Comparison of ENCODE assay signal across 8 mouse cellular contexts in the genomic region with DNA sequence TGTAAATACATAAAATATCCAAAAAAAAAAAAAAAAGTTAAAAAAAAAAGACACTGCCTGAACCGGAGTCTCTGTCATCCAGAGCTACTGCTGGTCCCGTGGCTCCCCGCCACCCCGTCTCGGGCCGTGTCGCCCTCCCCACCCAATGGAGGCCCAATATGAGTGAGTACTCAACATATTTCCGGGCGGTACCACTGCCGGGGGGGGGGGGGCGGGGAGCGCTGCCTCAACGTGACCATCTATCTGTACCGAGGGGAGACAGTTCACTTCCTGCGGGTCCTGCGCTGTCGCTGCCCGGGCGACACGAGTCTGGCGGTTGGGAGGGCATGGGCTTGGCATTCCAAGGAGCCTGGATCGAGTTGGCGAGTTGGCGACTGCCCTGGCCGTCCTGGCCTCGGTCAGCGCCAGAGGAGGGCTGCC. TPM values are rescaled to one million over a fixed set of nuclear protein-coding genes. Genes with fewer than 3 reads are reported as not detected.
A peak's percentile ranks its signal among the peaks of the same experiment; 100 is the strongest.
DNase-seq lines count a peak whose midpoint lies in the region; ATAC-seq and TF ChIP-seq lines count a peak whose summit lies in the region.

No protein-coding gene starts in this region.

- TF ChIP-seq POLR2A in limb, embryonic 14.5 days (IDR thresholded peaks at IDR 0.05; ENCODE audit: borderline replicate concordance, extremely low read depth, insufficient read depth, insufficient read length), result no peak

- 0 out of 2 replicates have a peak overlapping the region, but pooled peaks have one; percentile 51 for H3K9ac ChIP-seq in embryonic facial prominence, embryonic 13.5 days
- peak overlapping the region; percentile 51 for H3K9ac ChIP-seq in limb, embryonic 14.5 days (ENCODE audit: low read depth, low read length, severe bottlenecking)
- H3K9ac ChIP-seq in neural tube, embryonic 11.5 days (ENCODE audit: low read length), result no peak overlapping the region

- H3K27ac ChIP-seq in embryonic facial prominence, embryonic 13.5 days, result no peak overlapping the region
- no peak overlapping the region for H3K27ac ChIP-seq in limb, embryonic 14.5 days (replicated peaks; ENCODE audit: low read depth, low read length)
- no peak overlapping the region for H3K27ac ChIP-seq in neural tube, embryonic 11.5 days (ENCODE audit: low read depth, low read length)

- no peak for ATAC-seq in erythroblast, adult 5-6 weeks (replicated peaks; ENCODE audit: low FRiP score, poor library complexity, severe bottlenecking)
- ATAC-seq in embryonic facial prominence, embryonic 13.5 days (ENCODE audit: insufficient number of reproducible peaks, insufficient read depth, low FRiP score, low TSS enrichment, low read depth), result peak; percentile 48; the same call in 1 of the 2 replicates
- no peak for ATAC-seq in limb, embryonic 14.5 days (ENCODE audit: low FRiP score, low read depth)
- no peak for ATAC-seq in neural tube, embryonic 11.5 days (ENCODE audit: insufficient read depth, low FRiP score, low TSS enrichment)
- ATAC-seq in erythroid progenitor cell, adult 5-6 weeks (replicated peaks; ENCODE audit: low FRiP score, poor library complexity, severe bottlenecking), result no peak

- DNase-seq in A20 (ENCODE audit: low read depth, low spot score), result peak; percentile 62
- no peak for DNase-seq in limb, embryonic 14.5 days (ENCODE audit: low spot score)
- DNase-seq in neural tube, embryonic 11.5 days (ENCODE audit: low spot score), result no peak
- no peak for DNase-seq in urinary bladder, postnatal 36 days (ENCODE audit: low spot score in 2 of 2)

- no peaks in the 10 kb centered on the region; the same call in 1 of the 2 replicates for H3K27me3 ChIP-seq in erythroblast, embryonic 14.5 days (ENCODE audit: control insufficient read depth)
- no peaks in the 10 kb centered on the region for H3K27me3 ChIP-seq in embryonic facial prominence, embryonic 13.5 days
- H3K27me3 ChIP-seq in limb, embryonic 14.5 days (ENCODE audit: control insufficient read depth, insufficient read depth, low read length), result no peaks in the 10 kb centered on the region
- no peaks in the 10 kb centered on the region for H3K27me3 ChIP-seq in neural tube, embryonic 11.5 days (ENCODE audit: control insufficient read depth, insufficient read depth, low read length)

- WGBS in embryonic facial prominence, embryonic 13.5 days, result 16% methylated on average over 24 of the region's 27 CpGs
- 15% methylated on average over 24 of the region's 27 CpGs for WGBS in limb, embryonic 14.5 days
- WGBS in neural tube, embryonic 11.5 days, result 22% methylated on average over 20 of the region's 27 CpGs

- peak overlapping the region; percentile 50 for H3K4me3 ChIP-seq in erythroblast, embryonic 14.5 days (replicated peaks)
- peak overlapping the region; percentile 38 for H3K4me3 ChIP-seq in embryonic facial prominence, embryonic 13.5 days
- peak overlapping the region; percentile 31 for H3K4me3 ChIP-seq in limb, embryonic 14.5 days (replicated peaks; ENCODE audit: low read length)
- peak overlapping the region; percentile 19 for H3K4me3 ChIP-seq in neural tube, embryonic 11.5 days (ENCODE audit: low read depth, low read length)

- H3K36me3 ChIP-seq in erythroblast, embryonic 14.5 days (ENCODE audit: control insufficient read depth), result no peaks in the 10 kb centered on the region
- H3K36me3 ChIP-seq in embryonic facial prominence, embryonic 13.5 days, result no peaks in the 10 kb centered on the region
- no peaks in the 10 kb centered on the region for H3K36me3 ChIP-seq in limb, embryonic 14.5 days (ENCODE audit: control insufficient read depth, insufficient read depth, low read length)
- no peaks in the 10 kb centered on the region for H3K36me3 ChIP-seq in neural tube, embryonic 11.5 days (ENCODE audit: control insufficient read depth, insufficient read depth, low read length)

- peaks cover 6% of the 10 kb centered on the region for H3K4me1 ChIP-seq in erythroblast, embryonic 14.5 days (ENCODE audit: control insufficient read depth)
- no peaks in the 10 kb centered on the region; the same call in 1 of the 2 replicates for H3K4me1 ChIP-seq in embryonic facial prominence, embryonic 13.5 days
- no peaks in the 10 kb centered on the region for H3K4me1 ChIP-seq in limb, embryonic 14.5 days (ENCODE audit: control insufficient read depth, insufficient read depth, low read length)
- H3K4me1 ChIP-seq in neural tube, embryonic 11.5 days (ENCODE audit: control insufficient read depth, insufficient read depth, low read length), result no peaks in the 10 kb centered on the region

- peak overlapping the region; percentile 65 for H3K4me2 ChIP-seq in embryonic facial prominence, embryonic 13.5 days
- peak overlapping the region; percentile 60 for H3K4me2 ChIP-seq in limb, embryonic 14.5 days (replicated peaks; ENCODE audit: low read depth, low read length, severe bottlenecking)
- H3K4me2 ChIP-seq in neural tube, embryonic 11.5 days (ENCODE audit: low read depth), result peak overlapping the region; percentile 44

- no peaks in the 10 kb centered on the region for H3K9me3 ChIP-seq in erythroblast, embryonic 14.5 days (ENCODE audit: control insufficient read depth, low read length)
- no peaks in the 10 kb centered on the region for H3K9me3 ChIP-seq in embryonic facial prominence, embryonic 13.5 days
- no peaks in the 10 kb centered on the region for H3K9me3 ChIP-seq in limb, embryonic 14.5 days (ENCODE audit: control insufficient read depth, low read length)
- H3K9me3 ChIP-seq in neural tube, embryonic 11.5 days (ENCODE audit: control insufficient read depth, low read length), result no peaks in the 10 kb centered on the region

RNA-seq across cellular contexts. Expression of a gene that starts 15.7 kb away (rescaled TPM):
- polyA plus RNA-seq in erythroblast, embryonic 14.5 days (2012), result 0.05 TPM in 1 of 2 replicates, not detected in the other
- total RNA-seq in erythroblast, adult 5-6 weeks (2015; ENCODE audit: low replicate concordance), result 8.8 and 9.2 TPM in 2 replicates
- 2.4 and 3.9 TPM in 2 replicates for total RNA-seq in erythroblast, adult 5-6 weeks (2017; ENCODE audit: low replicate concordance)
- polyA plus RNA-seq in embryonic facial prominence, embryonic 13.5 days (2015; fragmentation: Nextera tagmentation; extraction: Ambion mirVana), result 1.7 and 2.3 TPM in 2 replicates
- polyA plus RNA-seq in limb, embryonic 14.5 days (2012; rRNA removed), result 3.9 and 4.3 TPM in 2 replicates
- polyA plus RNA-seq in limb, embryonic 14.5 days (2014; fragmentation: Nextera tagmentation; extraction: Ambion mirVana), result 2.4 and 2.8 TPM in 2 replicates
- polyA plus RNA-seq in neural tube, embryonic 11.5 days (2014; fragmentation: Nextera tagmentation; extraction: Ambion mirVana), result 0.84 and 0.93 TPM in 2 replicates
- total RNA-seq in erythroid progenitor cell, adult 5-6 weeks (2015; ENCODE audit: low replicate concordance), result 2.5 and 3.6 TPM in 2 replicates
- 1.1 and 4.0 TPM in 2 replicates for total RNA-seq in erythroid progenitor cell, adult 5-6 weeks (2017; ENCODE audit: low replicate concordance)

RNA-seq across cellular contexts. Expression of a gene that starts 20.6 kb away (rescaled TPM):
- polyA plus RNA-seq in erythroblast, embryonic 14.5 days (2012), result 0.94 and 1.1 TPM in 2 replicates
- 7.3 and 14.2 TPM in 2 replicates for total RNA-seq in erythroblast, adult 5-6 weeks (2015; ENCODE audit: low replicate concordance)
- total RNA-seq in erythroblast, adult 5-6 weeks (2017; ENCODE audit: low replicate concordance), result 6.9 and 22.0 TPM in 2 replicates
- polyA plus RNA-seq in embryonic facial prominence, embryonic 13.5 days (2015; fragmentation: Nextera tagmentation; extraction: Ambion mirVana), result 22.4 and 23.9 TPM in 2 replicates
- 19.2 and 20.3 TPM in 2 replicates for polyA plus RNA-seq in limb, embryonic 14.5 days (2012; rRNA removed)
- 22.7 and 23.3 TPM in 2 replicates for polyA plus RNA-seq in limb, embryonic 14.5 days (2014; fragmentation: Nextera tagmentation; extraction: Ambion mirVana)
- 23.1 and 23.4 TPM in 2 replicates for polyA plus RNA-seq in neural tube, embryonic 11.5 days (2014; fragmentation: Nextera tagmentation; extraction: Ambion mirVana)
- 10.5 and 78.6 TPM in 2 replicates for total RNA-seq in erythroid progenitor cell, adult 5-6 weeks (2015; ENCODE audit: low replicate concordance)
- 28.7 and 34.8 TPM in 2 replicates for total RNA-seq in erythroid progenitor cell, adult 5-6 weeks (2017; ENCODE audit: low replicate concordance)

RNA-seq across cellular contexts. Expression of a gene that starts 21.2 kb away (rescaled TPM):
- polyA plus RNA-seq in erythroblast, embryonic 14.5 days (2012), result 0.15 and 0.23 TPM in 2 replicates
- total RNA-seq in erythroblast, adult 5-6 weeks (2015; ENCODE audit: low replicate concordance), result not detected in 2 replicates
- total RNA-seq in erythroblast, adult 5-6 weeks (2017; ENCODE audit: low replicate concordance), result not detected in 2 replicates
- 0.41 and 0.80 TPM in 2 replicates for polyA plus RNA-seq in embryonic facial prominence, embryonic 13.5 days (2015; fragmentation: Nextera tagmentation; extraction: Ambion mirVana)
- polyA plus RNA-seq in limb, embryonic 14.5 days (2012; rRNA removed), result 0.15 and 0.18 TPM in 2 replicates
- 0.39 and 0.83 TPM in 2 replicates for polyA plus RNA-seq in limb, embryonic 14.5 days (2014; fragmentation: Nextera tagmentation; extraction: Ambion mirVana)
- 1.0 TPM in 1 of 2 replicates, not detected in the other for polyA plus RNA-seq in neural tube, embryonic 11.5 days (2014; fragmentation: Nextera tagmentation; extraction: Ambion mirVana)
- not detected in 2 replicates for total RNA-seq in erythroid progenitor cell, adult 5-6 weeks (2015; ENCODE audit: low replicate concordance)
- 2.7 TPM in 1 of 2 replicates, not detected in the other for total RNA-seq in erythroid progenitor cell, adult 5-6 weeks (2017; ENCODE audit: low replicate concordance)

RNA-seq across cellular contexts. Expression of a gene that starts 31.8 kb away (rescaled TPM):
- not detected in 2 replicates for polyA plus RNA-seq in erythroblast, embryonic 14.5 days (2012)
- not detected in 2 replicates for total RNA-seq in erythroblast, adult 5-6 weeks (2015; ENCODE audit: low replicate concordance)
- total RNA-seq in erythroblast, adult 5-6 weeks (2017; ENCODE audit: low replicate concordance), result not detected in 2 replicates
- 0.24 and 0.45 TPM in 2 replicates for polyA plus RNA-seq in embryonic facial prominence, embryonic 13.5 days (2015; fragmentation: Nextera tagmentation; extraction: Ambion mirVana)
- polyA plus RNA-seq in limb, embryonic 14.5 days (2012; rRNA removed), result 0.72 and 1.0 TPM in 2 replicates
- 0.26 and 0.43 TPM in 2 replicates for polyA plus RNA-seq in limb, embryonic 14.5 days (2014; fragmentation: Nextera tagmentation; extraction: Ambion mirVana)
- 0.28 and 0.50 TPM in 2 replicates for polyA plus RNA-seq in neural tube, embryonic 11.5 days (2014; fragmentation: Nextera tagmentation; extraction: Ambion mirVana)
- total RNA-seq in erythroid progenitor cell, adult 5-6 weeks (2015; ENCODE audit: low replicate concordance), result 0.84 TPM in 1 of 2 replicates, not detected in the other
- total RNA-seq in erythroid progenitor cell, adult 5-6 weeks (2017; ENCODE audit: low replicate concordance), result not detected in 2 replicates

RNA-seq across cellular contexts. Expression of a gene that starts 48.8 kb away (rescaled TPM):
- polyA plus RNA-seq in erythroblast, embryonic 14.5 days (2012), result not detected in 2 replicates
- not detected in 2 replicates for total RNA-seq in erythroblast, adult 5-6 weeks (2015; ENCODE audit: low replicate concordance)
- total RNA-seq in erythroblast, adult 5-6 weeks (2017; ENCODE audit: low replicate concordance), result not detected in 2 replicates
- polyA plus RNA-seq in embryonic facial prominence, embryonic 13.5 days (2015; fragmentation: Nextera tagmentation; extraction: Ambion mirVana), result 2.8 and 3.7 TPM in 2 replicates
- polyA plus RNA-seq in limb, embryonic 14.5 days (2012; rRNA removed), result 2.0 and 2.2 TPM in 2 replicates
- polyA plus RNA-seq in limb, embryonic 14.5 days (2014; fragmentation: Nextera tagmentation; extraction: Ambion mirVana), result 3.6 TPM in 2 replicates
- 1.3 and 1.7 TPM in 2 replicates for polyA plus RNA-seq in neural tube, embryonic 11.5 days (2014; fragmentation: Nextera tagmentation; extraction: Ambion mirVana)
- not detected in 2 replicates for total RNA-seq in erythroid progenitor cell, adult 5-6 weeks (2015; ENCODE audit: low replicate concordance)
- not detected in 2 replicates for total RNA-seq in erythroid progenitor cell, adult 5-6 weeks (2017; ENCODE audit: low replicate concordance)
